Mouse (Mus musculus): ENCODE data around the gene Pick1.

DNA sequence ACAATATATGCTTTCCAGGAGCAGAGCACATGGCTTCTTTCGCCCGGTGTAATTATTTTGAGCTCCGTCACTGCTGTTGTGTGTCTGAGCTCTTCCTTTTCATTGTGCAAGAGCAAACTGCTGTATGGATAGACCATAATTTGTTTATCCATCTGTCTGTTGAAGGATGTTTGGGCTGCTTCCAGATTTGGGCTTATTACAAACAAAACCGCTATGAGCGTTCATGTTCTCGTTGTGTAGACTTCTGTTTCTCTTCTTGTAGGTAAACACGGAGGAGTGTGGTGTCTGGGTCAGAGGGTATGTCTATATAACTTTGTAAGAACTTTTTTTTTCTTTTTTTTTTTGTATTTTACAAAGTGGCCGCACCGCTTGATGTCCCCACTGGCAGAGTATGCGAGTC is 43.8 kb upstream of the Pick1 start:
- no peak for TF ChIP-seq POLR2A (IDR thresholded peaks at IDR 0.05; ENCODE audit: low read depth, low read length)
- TF ChIP-seq CTCF (conservative IDR thresholded peaks at IDR 0.05; ENCODE audit: insufficient read depth, insufficient read length, low read depth, low read length) = no peak

Measured in kidney, adult 2 months (tissue).